Mouse (Mus musculus) urinary bladder, postnatal 25 days (tissue): ENCODE results near the gene Tmem145.

Source experiments
- DNase-seq: peaks from one replicate; pipeline ENCODE4 v3.0.0; 2022; ENCODE audit warnings: low spot score

The Tmem145 gene

DNA sequence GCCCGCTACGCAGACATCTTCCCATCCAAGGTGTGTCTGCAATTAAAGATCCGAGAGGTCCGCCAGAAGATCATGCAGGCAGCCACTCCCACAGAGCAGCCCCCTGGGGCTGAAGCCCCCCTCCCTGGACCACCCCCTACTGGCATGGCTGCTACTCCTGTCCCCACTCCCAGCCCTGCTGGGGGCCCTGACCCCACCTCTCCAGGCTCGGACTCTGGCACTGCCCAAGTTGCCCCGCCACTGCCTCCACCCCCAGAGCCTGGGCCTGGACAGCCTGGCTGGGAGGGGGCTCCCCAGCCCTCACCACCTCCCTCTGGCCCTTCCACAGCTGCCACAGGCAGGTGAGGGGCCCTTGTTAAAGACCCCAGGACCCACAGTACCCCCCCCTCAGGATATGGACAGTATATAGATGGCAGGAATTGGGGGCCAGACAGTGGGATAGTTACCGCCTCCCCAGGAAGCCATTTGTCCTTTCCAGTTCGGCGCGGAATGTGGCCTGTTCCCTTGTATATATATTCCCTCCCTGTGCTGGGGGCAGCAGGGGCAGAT is 12.6 kb upstream of the Tmem145 start:
- no peak for DNase-seq

GRCm38 (mm10) chr7:25294495-25294894 is 11.4 kb upstream of the Tmem145 start:
- no peak for DNase-seq

GRCm38 (mm10) chr7:25294960-25295722 is 10.8 kb upstream of the Tmem145 start:
- DNase-seq = no peak

- DNase-seq = peak; percentile 40
Observed at GRCm38 (mm10) chr7:25296945-25297453, 8.9 kb upstream of the Tmem145 start.

GRCm38 (mm10) chr7:25297454-25298325 is 8.2 kb upstream of the Tmem145 start, which contains the start of gene Pafah1b3:
TSS of gene Pafah1b3 (minus strand) at chr7:25297986.
- peak; percentile 63 for DNase-seq

- DNase-seq = no peak
Observed at GRCm38 (mm10) chr7:25301063-25301462, 4.8 kb upstream of the Tmem145 start, which contains the start of gene Prr19. TSS of gene Prr19 (plus strand) at chr7:25301411.

GRCm38 (mm10) chr7:25303003-25303684 is 2.8 kb upstream of the Tmem145 start:
- DNase-seq = no peak

- DNase-seq = no peak
Observed at GRCm38 (mm10) chr7:25303685-25304006, 2.3 kb upstream of the Tmem145 start.

GRCm38 (mm10) chr7:25305481-25305880 is 425 bp upstream of the Tmem145 start:
- DNase-seq = no peak

DNA sequence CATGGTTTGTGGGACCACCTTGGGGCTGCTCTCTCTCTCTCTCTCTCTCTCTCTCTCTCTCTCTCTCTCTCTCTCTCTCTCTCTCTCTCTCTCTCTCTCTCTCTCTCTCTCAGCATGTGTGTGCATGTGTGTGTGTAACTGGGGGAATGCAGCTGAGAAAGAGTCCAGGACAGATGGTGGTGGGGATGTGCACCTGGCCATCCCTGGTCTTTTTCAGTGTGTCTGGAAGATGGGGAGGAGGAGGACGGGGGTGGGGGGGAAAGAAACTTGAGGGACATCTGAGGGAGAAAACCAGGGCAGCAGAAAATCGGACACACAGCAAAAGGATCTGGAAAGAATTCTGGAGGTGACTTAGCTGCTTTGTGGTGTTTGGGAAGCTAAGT is 699 bp downstream of the Tmem145 start:
- no peak for DNase-seq

GRCm38 (mm10) chr7:25308702-25309318 is 2.9 kb downstream of the Tmem145 start:
- no peak for DNase-seq

GRCm38 (mm10) chr7:25309425-25309824 is 3.5 kb downstream of the Tmem145 start:
- no peak for DNase-seq

GRCm38 (mm10) chr7:25311193-25311592 is 5.3 kb downstream of the Tmem145 start:
- DNase-seq = no peak

- no peak for DNase-seq
Observed at GRCm38 (mm10) chr7:25313325-25313724, 7.4 kb downstream of the Tmem145 start.

DNA sequence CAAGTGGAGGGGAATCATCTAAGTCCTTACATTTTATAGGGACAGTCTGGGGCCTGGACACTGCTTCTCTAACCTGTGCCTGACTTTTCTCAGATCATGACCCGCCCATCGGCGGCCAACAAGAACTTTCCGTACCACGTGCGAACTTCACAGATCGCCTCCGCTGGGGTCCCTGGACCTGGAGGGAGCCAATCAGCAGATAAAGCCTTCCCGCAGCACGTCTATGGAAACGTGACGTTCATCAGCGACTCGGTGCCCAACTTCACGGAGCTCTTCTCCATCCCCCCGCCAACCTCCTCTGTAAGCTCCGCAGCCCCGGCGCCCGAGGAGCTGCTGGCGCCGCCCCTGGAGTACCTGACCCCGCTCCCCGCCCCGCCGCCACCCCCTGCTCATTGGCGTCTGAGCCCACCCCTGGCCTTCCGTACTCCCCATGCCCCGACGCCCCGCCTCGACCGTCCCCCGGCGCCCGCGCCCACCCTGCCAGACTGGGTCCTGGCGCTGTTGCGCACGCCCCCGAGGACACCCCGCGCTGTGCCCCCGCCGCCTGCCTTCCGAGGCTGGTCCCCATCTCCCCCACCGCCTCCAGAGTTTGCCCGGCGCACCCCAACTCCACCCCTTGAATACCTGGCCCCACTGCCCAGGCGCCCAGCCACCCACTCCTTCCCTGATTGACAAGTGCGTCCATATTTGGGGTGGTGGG is 8.8 kb downstream of the Tmem145 start:
- DNase-seq = no peak

- no peak for DNase-seq
Observed at GRCm38 (mm10) chr7:25315306-25316041, 9.6 kb downstream of the Tmem145 start.

DNA sequence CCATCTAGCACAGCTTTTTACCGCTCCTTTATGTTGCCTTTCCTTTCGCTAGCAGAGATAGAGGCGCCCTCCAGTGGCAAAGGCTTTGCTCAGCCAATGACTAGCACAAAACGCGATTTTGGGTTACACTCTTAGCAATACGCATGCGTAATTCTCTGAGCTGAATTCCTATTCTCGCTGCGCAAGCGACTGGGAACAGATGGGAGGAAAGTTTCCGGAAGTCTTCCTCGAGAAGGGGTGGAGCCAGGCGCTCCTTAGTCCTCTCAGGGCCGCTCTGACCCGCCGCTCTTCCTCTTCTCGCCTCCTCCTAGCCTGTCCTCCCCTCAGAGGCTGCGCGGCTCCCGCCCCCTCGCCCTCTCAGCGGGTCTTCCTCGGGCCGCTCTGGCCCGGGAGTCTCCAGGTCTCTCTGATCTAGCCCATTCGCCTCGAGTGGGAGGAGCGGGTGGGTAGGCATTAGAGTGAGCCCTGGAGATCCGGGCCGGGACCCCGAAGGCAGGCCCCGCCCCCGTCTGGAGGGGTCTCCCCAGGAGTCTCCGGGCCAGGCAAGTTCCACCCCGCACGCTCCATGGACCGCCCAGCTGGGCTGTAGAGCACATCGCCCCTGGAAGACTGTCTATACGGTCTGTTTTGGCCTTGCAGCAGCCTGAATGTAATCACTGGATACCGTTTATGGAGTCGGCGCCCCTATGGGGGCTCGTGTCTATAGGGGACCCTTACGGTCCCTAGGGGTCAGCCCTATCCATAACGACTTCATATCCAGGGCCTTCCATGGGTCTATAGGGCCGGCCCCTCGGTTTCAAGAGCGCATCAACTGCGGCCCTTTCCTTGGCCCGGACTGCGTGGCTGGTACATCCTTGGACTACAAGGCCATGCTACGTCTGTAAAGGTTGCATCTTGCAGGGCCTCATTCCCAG is 10.9 kb downstream of the Tmem145 start, which contains the start of gene Megf8:
Megf8 (plus strand) TSS at position 633 of the 914 bp plus-strand sequence.
- peak; percentile 91 for DNase-seq

DNA sequence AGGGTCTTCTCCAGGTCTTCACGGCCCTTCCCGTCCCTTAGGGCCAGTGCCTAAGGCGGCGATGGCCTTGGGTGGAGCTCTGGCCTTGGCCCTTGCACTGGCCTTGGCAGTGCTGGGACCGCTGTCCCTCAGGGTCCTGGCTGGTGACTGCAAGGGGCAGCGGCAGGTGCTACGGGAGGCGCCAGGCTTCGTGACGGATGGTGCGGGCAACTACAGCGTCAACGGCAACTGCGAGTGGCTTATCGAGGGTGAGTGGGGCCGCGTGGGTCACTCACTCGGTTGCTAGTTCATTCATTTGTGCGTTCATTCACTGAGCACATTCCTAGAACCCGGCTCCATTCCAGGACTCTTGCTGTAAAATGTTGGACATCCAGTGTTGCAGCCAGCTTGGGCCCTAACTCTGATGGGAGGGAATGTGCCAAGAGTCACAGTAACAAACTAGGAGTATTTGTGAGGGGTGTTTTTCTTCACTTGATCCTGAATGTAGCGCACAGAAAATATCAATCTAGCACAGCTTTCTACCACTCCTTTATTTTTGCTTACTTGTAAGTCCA is 11.6 kb downstream of the Tmem145 start:
- no peak for DNase-seq

DNA sequence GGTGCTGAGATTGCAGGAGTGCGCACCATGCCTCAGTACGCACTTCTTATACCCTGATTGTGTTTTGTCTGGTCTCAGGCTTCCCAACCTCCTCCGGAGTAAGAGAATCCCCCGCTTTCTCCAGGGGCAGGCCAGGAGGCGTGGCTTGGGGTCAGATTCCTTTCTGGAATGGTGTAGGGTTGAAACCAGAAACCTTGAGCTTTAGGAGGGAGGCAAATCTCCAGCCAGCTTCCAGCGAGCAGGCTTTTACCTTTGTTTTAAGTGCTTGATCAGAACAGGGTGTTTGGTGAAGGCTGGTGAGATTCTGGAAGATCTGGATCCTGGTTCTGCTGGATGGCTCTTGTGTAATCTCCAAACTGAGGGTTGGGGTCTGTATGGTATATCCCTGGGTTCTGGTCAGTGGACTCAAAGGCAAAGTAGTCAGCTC is 16.2 kb downstream of the Tmem145 start:
- DNase-seq = no peak
